Mouse (Mus musculus): ENCODE measurements at regions not wholly inside any gene's neighbourhood (a gene's known extent, or its start where the extent isn't known, plus 50 kb on each side); places are given as distances from the start of the nearest gene placed in this dataset.
"Not testable (repeated sequence)": the region's sequence is repeated elsewhere in the genome, so short reads cannot be mapped to it uniquely, and the experiment has no call there.

DNA sequence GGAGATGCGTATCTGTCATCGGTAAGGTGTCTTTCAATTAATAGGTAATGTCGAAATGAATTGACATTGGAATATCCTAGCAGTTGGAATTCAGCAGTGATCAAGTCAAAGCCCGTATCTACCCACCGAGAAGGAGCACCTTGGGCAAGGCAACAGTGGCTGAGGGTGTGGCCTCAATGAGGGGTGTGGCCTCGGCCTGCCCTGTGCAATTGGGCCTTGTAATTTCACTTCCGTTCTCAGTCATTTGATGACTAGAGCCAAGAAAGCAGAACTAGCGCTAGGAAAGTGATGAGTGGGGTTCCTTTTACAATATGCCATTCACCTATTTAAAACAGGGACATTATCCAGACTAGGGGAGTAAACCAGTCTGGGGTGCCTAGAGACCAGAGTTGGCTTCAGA, 77.6 kb downstream of the Elovl4 start:
- DNase-seq = no peak

DNA sequence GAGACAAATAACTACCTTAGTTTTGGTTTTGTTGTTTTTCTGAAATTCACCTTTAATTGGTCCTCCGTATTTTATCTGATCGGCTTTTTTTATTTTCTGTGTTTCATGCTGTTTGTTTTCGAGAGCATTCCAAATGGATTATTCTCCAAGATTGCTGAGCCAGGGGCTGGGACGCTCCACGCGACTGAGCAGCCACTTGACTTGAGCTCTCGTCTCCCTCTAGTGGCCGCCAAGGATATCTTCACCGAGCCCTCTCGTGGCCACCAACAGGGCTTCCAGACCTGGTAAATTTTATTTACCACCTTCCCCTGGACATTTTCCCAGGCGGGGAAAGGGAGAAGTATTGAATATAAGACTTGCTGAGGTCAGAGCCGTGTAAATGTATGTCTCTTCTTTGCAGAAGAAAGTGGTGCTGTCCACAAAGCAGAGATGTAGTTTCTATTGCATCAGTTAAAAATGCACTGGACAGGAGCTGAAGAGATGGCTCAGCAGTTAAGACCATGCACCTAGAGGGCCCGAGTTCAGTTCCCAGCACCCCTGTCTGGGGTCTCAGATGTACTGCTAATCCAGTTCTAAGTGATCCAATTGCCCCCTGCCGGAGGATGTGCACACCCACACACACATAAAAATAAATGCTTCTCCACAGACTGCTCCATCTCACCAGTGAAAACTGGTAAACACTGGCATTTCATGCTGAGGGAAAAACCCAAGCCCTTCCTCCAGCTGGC, 78.5 kb downstream of the Elovl4 start:
- DNase-seq = peak; percentile 60

DNA sequence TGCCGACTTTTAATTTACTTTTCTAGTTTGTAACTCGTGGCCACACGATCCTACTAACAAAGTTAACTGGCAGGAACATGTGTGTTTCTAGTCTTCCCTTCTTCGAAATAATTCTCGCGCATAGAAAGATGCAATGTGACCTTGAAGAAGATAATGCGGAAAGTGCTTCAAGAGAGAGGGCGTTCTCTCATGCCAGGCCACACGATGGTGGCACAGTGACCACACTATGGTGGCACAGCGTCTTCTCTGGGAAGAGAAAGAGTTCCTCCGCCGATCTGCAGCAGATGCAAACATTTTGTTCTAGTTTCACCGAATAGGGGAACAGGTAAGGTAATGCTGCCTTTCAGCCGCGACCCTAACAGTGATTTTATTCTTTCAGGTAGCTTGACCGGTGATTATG, 79.1 kb downstream of the Elovl4 start:
- no peak for DNase-seq

DNA sequence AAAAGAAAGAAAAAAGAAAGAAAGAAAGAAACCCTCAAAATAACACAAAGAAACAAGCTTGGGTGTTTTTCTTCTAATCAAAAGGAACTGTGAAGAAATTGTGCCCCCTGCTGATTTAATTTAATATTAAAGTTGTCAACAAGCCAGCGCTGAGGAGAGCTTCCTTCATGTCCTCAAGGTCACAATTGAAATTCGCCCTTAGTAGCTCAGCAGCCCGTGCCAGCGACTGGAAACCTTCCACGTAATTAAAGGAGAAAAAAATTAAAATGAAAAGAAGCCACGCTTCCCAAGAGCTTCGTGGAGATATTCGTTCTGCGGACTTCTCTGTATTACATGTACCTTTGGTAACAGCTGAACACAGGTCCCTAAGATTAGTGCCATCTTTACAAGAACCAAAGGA, 80.0 kb downstream of the Elovl4 start:
- DNase-seq = peak; percentile 33

DNA sequence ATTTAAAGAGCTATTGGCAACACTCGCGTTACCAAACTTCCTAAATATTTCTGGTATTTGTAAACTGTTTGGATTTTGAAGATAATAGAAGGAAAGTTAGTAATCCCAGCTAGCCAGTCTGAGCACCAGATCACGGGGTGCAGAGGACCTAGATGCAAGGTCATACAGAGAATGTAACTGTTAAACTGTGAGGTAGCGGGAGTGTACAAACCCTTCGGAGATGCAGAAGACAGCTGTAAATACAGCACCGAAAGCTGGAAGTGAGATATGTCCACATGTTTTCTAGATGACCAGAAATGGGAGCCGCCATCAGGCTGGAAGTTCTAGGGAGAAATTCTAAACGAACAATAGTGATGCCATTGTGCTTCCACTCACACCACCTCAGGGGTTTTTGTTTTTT, 80.5 kb downstream of the Elovl4 start:
- DNase-seq = no peak

DNA sequence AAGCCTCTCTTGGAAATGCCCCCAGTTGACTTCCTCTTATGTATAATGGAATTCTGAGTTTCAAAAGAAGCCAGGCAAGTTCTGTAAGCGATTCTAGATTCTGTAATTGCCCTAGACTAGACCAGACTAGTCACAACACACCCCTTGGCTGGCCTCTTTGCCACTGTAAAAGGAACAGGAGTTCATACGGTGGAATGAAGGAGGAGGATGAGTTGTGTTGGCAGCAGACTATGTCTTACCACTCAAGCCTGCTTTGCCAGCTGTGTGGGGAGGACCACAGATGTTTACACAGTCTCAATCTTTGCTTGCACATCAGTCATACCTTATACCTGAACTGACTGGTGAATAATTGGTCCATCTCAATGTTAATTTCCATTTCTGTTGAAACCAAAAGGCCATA, 85.1 kb downstream of the Elovl4 start:
- DNase-seq = no peak

- DNase-seq = peak; percentile 19
Measured at GRCm38 (mm10) chr9:83719811-83720210, 86.3 kb downstream of the Elovl4 start.

GRCm38 (mm10) chr9:83718084-83718483, 88.0 kb downstream of the Elovl4 start:
- not testable (repeated sequence) for DNase-seq

GRCm38 (mm10) chr9:83716101-83716763, 89.8 kb downstream of the Elovl4 start:
- DNase-seq = no peak

GRCm38 (mm10) chr9:83707361-83707760, 98.7 kb downstream of the Elovl4 start:
- DNase-seq = no peak

- DNase-seq = no peak
Measured at GRCm38 (mm10) chr9:83706071-83706470, 100.0 kb downstream of the Elovl4 start.

DNA sequence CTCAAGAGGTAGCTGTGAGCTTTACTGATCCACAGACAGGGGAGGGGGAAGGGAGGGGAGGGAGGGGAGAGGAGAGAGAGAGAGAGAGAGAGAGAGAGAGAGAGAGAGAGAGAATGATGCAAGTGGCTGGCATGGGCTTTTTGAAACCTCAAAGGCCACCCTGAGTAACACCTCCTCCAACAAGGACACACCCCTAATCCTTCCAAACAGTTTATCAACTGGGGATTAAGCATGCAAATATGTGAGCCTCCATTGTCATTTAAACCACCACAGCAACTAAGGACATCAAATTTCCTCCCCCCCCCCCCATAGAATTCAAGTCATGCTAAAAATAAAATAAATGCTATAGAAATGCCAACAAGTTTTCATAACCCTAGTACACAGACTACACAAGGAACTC, 101.9 kb downstream of the Elovl4 start:
- DNase-seq = no peak

GRCm38 (mm10) chr9:83700916-83701315, 105.2 kb downstream of the Elovl4 start:
- DNase-seq = no peak

DNA sequence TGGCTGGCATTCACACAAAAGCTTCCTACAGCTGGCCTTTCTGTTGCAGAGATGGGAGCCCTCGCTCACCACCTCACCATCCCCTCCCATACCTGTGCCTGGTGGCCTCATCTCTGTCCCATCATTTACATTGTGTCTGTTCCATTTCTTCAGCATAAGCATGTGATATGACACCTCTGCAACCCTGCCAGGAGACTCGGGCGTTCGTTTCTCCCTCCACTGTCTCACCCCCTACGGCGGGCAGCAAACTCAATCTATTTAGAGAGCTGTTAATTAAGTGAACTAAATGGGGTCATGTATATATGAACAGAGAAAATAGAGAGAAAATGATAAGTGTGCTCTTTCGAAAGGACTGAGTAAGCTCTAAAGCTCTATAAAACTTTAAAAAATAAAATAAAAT, 106.0 kb downstream of the Elovl4 start:
- DNase-seq = no peak

DNA sequence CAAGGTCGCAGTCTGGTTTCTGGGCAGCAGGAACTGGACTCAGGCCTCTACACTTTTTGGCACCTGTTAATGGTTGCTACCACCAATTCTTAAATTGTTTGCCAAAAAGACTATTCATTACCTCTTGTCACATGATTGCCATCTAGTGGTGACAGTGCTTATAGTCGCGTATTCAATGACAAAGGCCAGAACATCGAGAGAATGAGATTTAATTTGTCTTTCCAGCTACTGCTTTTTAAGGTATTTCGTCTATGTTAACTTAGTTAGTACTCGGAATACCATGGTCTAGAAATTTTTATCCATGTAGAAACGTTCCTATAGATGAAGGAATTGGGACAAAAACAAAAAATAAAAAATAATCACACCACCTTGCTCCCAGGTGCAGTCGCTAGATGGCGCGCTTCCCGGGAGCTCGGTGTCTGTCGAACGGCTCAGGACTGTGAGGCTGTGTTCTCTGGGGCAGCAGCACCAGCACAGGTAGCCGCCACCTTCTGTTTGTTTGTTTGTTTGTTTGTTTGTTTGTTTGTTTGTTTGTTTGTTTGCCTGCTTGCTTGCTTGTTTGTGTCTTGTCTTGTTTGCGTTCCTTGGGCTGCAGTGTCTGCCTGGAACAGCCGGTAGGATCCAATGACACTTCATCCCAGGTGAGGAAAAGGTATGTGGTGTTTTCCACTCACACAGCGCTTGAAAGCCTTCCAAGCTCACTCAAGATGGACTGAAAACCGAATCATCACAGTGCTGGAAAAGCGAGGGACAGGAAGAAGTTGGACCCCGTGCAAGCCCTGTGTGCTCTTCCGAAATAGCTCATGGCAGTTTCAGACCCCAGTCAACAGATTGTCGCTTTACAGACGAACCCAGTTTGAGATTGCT, 114.5 kb downstream of the Elovl4 start:
- DNase-seq = peak; percentile 70

Measured in adrenal gland, postnatal 25 days (tissue).